Mouse (Mus musculus): ENCODE measurements around the gene Zfp72.

GRCm38 (mm10) chr13:74391156-74391555 is 520 bp upstream of the Zfp72 start:
- TF ChIP-seq ETS1 (IDR thresholded peaks at IDR 0.05; ENCODE audit: low read depth, low read length): no peak
- TF ChIP-seq KAT2A (conservative IDR thresholded peaks at IDR 0.05; ENCODE audit: low read depth, low read length): no peak
- TF ChIP-seq BHLHE40 (IDR thresholded peaks at IDR 0.05; ENCODE audit: borderline replicate concordance, low read depth, low read length): no peak
